Mouse (Mus musculus) midbrain, postnatal 0 days (tissue): ENCODE data around the gene Ccr1l1. TPM values are rescaled to one million over a fixed set of nuclear protein-coding genes. Genes with fewer than 3 reads are reported as not detected.

Experiments used
- ATAC-seq: fragments of 200-750 bp; cut with Nextera tagmentation; 2 replicates; pipeline ENCODE4 v1.8.0; 2017; ENCODE audit warnings: moderate number of reproducible peaks, mild to moderate bottlenecking, moderate TSS enrichment, moderate library complexity; ENCODE audit not compliant: low FRiP score
- DNase-seq: peaks from one replicate; pipeline ENCODE4 v3.0.0-alpha.2; 2015; ENCODE audit warnings: low spot score
- H3K27ac ChIP-seq: fragments of 300-500 bp; sonication (generic); 2 replicates; pipeline ENCODE4 v1.5.1; 2014; ENCODE audit warnings: low read depth, mild to moderate bottlenecking, low read length, mixed read lengths
- H3K27me3 ChIP-seq: fragments of 300-500 bp; sonication (generic); 2 replicates; pipeline ENCODE4 v1.6.1; 2014; ENCODE audit warnings: low read length, control low read depth, mixed read lengths; ENCODE audit not compliant: insufficient read depth
- H3K36me3 ChIP-seq: fragments of 300-500 bp; sonication (generic); 2 replicates; pipeline ENCODE4 v1.6.1; 2014; ENCODE audit warnings: low read length, control low read depth, mixed read lengths; ENCODE audit not compliant: insufficient read depth
- H3K4me1 ChIP-seq: fragments of 300-500 bp; sonication (generic); 2 replicates; pipeline ENCODE4 v1.6.1; 2014; ENCODE audit warnings: mild to moderate bottlenecking, control low read depth, antibody characterized with exemption, low read length, mixed read lengths; ENCODE audit not compliant: insufficient read depth
- H3K4me2 ChIP-seq: fragments of 300-500 bp; sonication (generic); 2 replicates; pipeline ENCODE4 v1.6.1; 2014; ENCODE audit warnings: low read depth, mild to moderate bottlenecking, low read length, mixed read lengths; ENCODE audit not compliant: poor library complexity, severe bottlenecking
- H3K4me3 ChIP-seq: fragments of 300-500 bp; sonication (generic); 2 replicates; pipeline ENCODE4 v1.5.1; 2014; ENCODE audit warnings: low read depth, mild to moderate bottlenecking, low read length, moderate library complexity
- H3K9ac ChIP-seq: fragments of 300-500 bp; sonication (generic); replicated peaks from 2 replicates; pipeline ENCODE4 v1.6.1; 2014; ENCODE audit warnings: mild to moderate bottlenecking, low read length, moderate library complexity, mixed read lengths; ENCODE audit not compliant: poor library complexity, severe bottlenecking
- H3K9me3 ChIP-seq: fragments of 300-500 bp; sonication (generic); 2 replicates; pipeline ENCODE4 v1.6.1; 2016; ENCODE audit warnings: low read length, control low read depth
- CTCF ChIP-seq: IDR thresholded peaks from 2 replicates; pipeline ENCODE4 v1.5.1; 2016; ENCODE audit warnings: antibody characterized with exemption, mild to moderate bottlenecking
- WGBS: fragments of 180-500 bp; shearing (Covaris S2); extraction: QIAGEN DNeasy Blood & Tissue Kit; methylation state at CpG from one replicate; pipeline ENCODE4 v1.1.7; 2014; 5-methylcytosine and 5-hydroxymethylcytosine counted together
- polyA plus RNA-seq: library from polyadenylated mRNA; unstranded; fragments of >200 nt; fragmentation: Nextera tagmentation; extraction: Ambion mirVana; gene quantifications from 2 replicates; pipeline ENCODE4 v1.2.1, GENCODE M21; 2015
- total RNA-seq: library from RNA; depleted of rRNA; stranded (reverse); fragments of >200 nt; gene quantifications from 2 replicates; pipeline ENCODE4 v1.2.3, GENCODE M21; 2014

The Ccr1l1 gene
- total and polyA plus RNA-seq, 2 experiments from 2014 or later, result not detected

DNA sequence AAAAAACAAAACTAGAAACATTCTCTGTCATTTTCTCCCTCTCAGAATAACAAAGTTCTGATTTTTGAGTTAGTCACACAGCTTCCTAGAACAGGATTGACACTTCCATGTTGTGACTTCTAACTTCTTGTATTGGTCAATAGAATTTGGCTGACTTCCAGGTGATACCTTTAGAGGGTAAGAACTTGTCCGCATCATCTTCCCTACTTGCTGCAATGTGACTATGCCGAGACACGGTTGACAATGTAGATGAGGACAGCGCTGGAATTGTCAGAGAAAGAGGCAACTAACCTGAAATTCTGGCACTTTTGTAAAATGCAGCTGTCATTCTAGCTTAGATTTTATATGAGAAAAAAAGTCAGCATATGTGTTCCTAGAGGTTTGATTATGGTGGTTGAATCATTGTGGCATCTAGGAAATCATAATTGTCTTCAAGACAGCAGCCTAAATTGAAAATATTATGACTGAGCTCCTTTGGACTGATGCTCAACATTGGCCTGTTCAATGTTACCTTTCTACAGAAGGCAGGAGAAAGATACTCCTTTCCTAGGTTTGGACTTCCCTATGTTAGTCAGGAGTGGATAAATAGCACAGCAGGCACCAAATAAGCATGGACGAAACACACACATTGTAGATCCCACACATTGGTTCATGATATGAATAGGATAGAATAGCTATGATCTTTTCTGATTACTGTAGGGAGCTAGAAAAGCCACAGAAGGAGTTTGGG, 44.3 kb downstream of the Ccr1l1 start:
- Histone ChIP-seq H3K9ac (no peak overlapping the region), H3K27ac (no peak overlapping the region), H3K27me3 (no peaks in the 10 kb centered on the region), H3K36me3 (no peaks in the 10 kb centered on the region), H3K4me2 (no peak overlapping the region), H3K4me3 (no peak overlapping the region), H3K9me3 (no peaks in the 10 kb centered on the region), H3K4me1 (no peaks in the 10 kb centered on the region)
- 90% methylated on average over 5 of the region's 5 CpGs for WGBS
- ATAC-seq (no peak), DNase-seq (no peak)
- no peak for TF ChIP-seq CTCF

- Histone ChIP-seq H3K4me1 (no peaks in the 10 kb centered on the region), H3K9ac (no peak overlapping the region), H3K36me3 (no peaks in the 10 kb centered on the region), H3K4me2 (no peak overlapping the region), H3K27ac (no peak overlapping the region), H3K4me3 (no peak overlapping the region), H3K9me3 (no peaks in the 10 kb centered on the region), H3K27me3 (no peaks in the 10 kb centered on the region)
- ATAC-seq (no peak), DNase-seq (no peak)
- WGBS, result 96% methylated on average over 19 of the region's 19 CpGs
- no peak for TF ChIP-seq CTCF
These were observed 45.1 kb downstream of the Ccr1l1 start for GRCm38 (mm10) chr9:123932911-123933675.

GRCm38 (mm10) chr9:123931761-123932700, 46.2 kb downstream of the Ccr1l1 start:
- 70% methylated on average over 6 of the region's 6 CpGs for WGBS
- ATAC-seq (no peak), DNase-seq (no peak)
- no peak for TF ChIP-seq CTCF
- no peaks in the 10 kb centered on the region for H3K4me1 ChIP-seq
- no peak overlapping the region for H3K4me2 ChIP-seq
- H3K9me3 ChIP-seq, result no peaks in the 10 kb centered on the region
- H3K4me3 ChIP-seq, result no peak overlapping the region
- no peaks in the 10 kb centered on the region for H3K36me3 ChIP-seq
- H3K27ac ChIP-seq, result no peak overlapping the region
- no peaks in the 10 kb centered on the region for H3K27me3 ChIP-seq
- H3K9ac ChIP-seq, result no peak overlapping the region

- Histone ChIP-seq H3K27me3 (no peaks in the 10 kb centered on the region), H3K27ac (no peak overlapping the region), H3K4me1 (no peaks in the 10 kb centered on the region), H3K36me3 (no peaks in the 10 kb centered on the region), H3K4me3 (no peak overlapping the region), H3K4me2 (no peak overlapping the region), H3K9ac (no peak overlapping the region), H3K9me3 (no peaks in the 10 kb centered on the region)
- 95% methylated on average over 3 of the region's 3 CpGs for WGBS
- TF ChIP-seq CTCF, result no peak
- ATAC-seq, result no peak
- DNase-seq, result no peak
These were observed 47.3 kb downstream of the Ccr1l1 start for GRCm38 (mm10) chr9:123930926-123931325.

- WGBS, result 91% methylated on average over 3 of the region's 3 CpGs
- no peak overlapping the region for H3K4me3 ChIP-seq
- H3K36me3 ChIP-seq, result no peaks in the 10 kb centered on the region
- H3K4me1 ChIP-seq, result no peaks in the 10 kb centered on the region
- ATAC-seq, result no peak
- TF ChIP-seq CTCF, result no peak
- H3K27ac ChIP-seq, result no peak overlapping the region
- H3K9me3 ChIP-seq, result no peaks in the 10 kb centered on the region
- H3K9ac ChIP-seq, result no peak overlapping the region
- H3K4me2 ChIP-seq, result no peak overlapping the region
- no peaks in the 10 kb centered on the region for H3K27me3 ChIP-seq
- no peak for DNase-seq
These were observed 47.7 kb downstream of the Ccr1l1 start for GRCm38 (mm10) chr9:123930476-123930875.
